ENCODE assay signal across 12 mouse cellular contexts in the genomic region with DNA sequence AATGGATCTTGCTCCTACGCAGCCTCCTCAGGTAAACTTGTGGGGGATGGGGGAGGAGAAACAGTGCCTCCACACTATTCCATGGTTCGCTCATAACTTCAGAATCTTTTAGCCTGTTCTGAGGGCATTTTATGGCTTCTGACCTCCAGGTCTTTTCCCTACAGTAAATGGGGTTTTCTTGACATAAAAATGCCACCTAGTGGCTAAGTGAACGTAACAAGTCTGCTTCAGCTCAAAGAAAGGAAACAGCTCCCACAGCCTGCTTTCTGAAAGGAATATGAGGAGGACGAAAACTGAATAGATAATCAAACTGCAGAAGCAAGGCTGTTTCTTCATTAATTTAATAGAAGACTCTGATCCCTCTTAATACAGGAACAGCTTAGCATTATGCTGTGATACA.
A peak's percentile ranks its signal among the peaks of the same experiment; 100 is the strongest.
DNase-seq lines count a peak whose midpoint lies in the region; ATAC-seq and TF ChIP-seq lines count a peak whose summit lies in the region.
"Had no signal": no experiment of that assay in that cellular context is flagged by ENCODE, and none has a peak within 500 bp of the region (broad histone marks: within the 10 kb centered on the region; RNA-seq: fewer than 3 reads in every experiment).

No protein-coding gene starts in this region.

- TF ChIP-seq RAD21 in CH12.LX (IDR thresholded peaks at IDR 0.05; ENCODE audit: low read depth, low read length) = peak; percentile 36

- H3K4me3 ChIP-seq in forebrain, postnatal 0 days (ENCODE audit: low read depth, low read length) = no peak overlapping the region
- no peak overlapping the region for H3K4me3 ChIP-seq in forebrain, embryonic 11.5 days (ENCODE audit: low read depth, low read length)
- H3K4me3 ChIP-seq in layer of hippocampus, adult 2 months = no peak overlapping the region
- H3K4me3 ChIP-seq in CH12.LX (replicated peaks in 1 of 3; ENCODE audit: low read depth in 2 of 3, low read length in 2 of 3, poor library complexity in 1 of 3) = no peak overlapping the region
- H3K4me3 ChIP-seq: hindbrain, embryonic 15.5 days; liver, embryonic 15.5 days had no signal

- no peak for ATAC-seq in forebrain, postnatal 0 days
- no peak for ATAC-seq in forebrain, embryonic 11.5 days (replicated peaks; ENCODE audit: low FRiP score)
- ATAC-seq in common myeloid progenitor, adult 5-6 weeks (replicated peaks; ENCODE audit: low read depth, poor library complexity, severe bottlenecking) = peak; percentile 72
- ATAC-seq in erythroid progenitor cell, adult 5-6 weeks (replicated peaks; ENCODE audit: low FRiP score, poor library complexity, severe bottlenecking) = no peak

- H3K9ac ChIP-seq in forebrain, postnatal 0 days = no peak overlapping the region
- no peak overlapping the region for H3K9ac ChIP-seq in forebrain, embryonic 11.5 days (ENCODE audit: low read length)
- H3K9ac ChIP-seq in CH12.LX (ENCODE audit: insufficient read depth, low read depth) = no peak overlapping the region
- H3K9ac ChIP-seq: hindbrain, embryonic 15.5 days; liver, embryonic 15.5 days had no signal

- no peak for TF ChIP-seq POLR2A in CH12.LX (IDR thresholded peaks at IDR 0.05; ENCODE audit: low read depth, low read length)

- no peaks in the 10 kb centered on the region for H3K27me3 ChIP-seq in forebrain, postnatal 0 days (ENCODE audit: insufficient read depth, low read length)
- H3K27me3 ChIP-seq in forebrain, embryonic 11.5 days (ENCODE audit: control insufficient read depth, insufficient read depth, low read length) = no peaks in the 10 kb centered on the region
- H3K27me3 ChIP-seq in CH12.LX (replicated peaks) = no peaks in the 10 kb centered on the region
- H3K27me3 ChIP-seq: hindbrain, embryonic 15.5 days; liver, embryonic 15.5 days; megakaryocyte, embryonic 14.5 days had no signal

- H3K4me1 ChIP-seq in forebrain, postnatal 0 days (ENCODE audit: insufficient read depth) = no peaks in the 10 kb centered on the region
- no peaks in the 10 kb centered on the region for H3K4me1 ChIP-seq in forebrain, embryonic 11.5 days (replicated peaks; ENCODE audit: control insufficient read depth, insufficient read depth, low read length)
- peaks cover 3 to 16% of the 10 kb centered on the region in 2 experiments for H3K4me1 ChIP-seq in CH12.LX (ENCODE audit: control insufficient read depth in 1 of 2, insufficient read depth in 2 of 2)
- H3K4me1 ChIP-seq: hindbrain, embryonic 15.5 days; megakaryocyte, embryonic 14.5 days had no signal

- DNase-seq in forebrain, postnatal 0 days = peak; percentile 35
- no peak for DNase-seq in forebrain, embryonic 11.5 days (ENCODE audit: low spot score)
- DNase-seq in layer of hippocampus, adult 2 months (ENCODE audit: low spot score in 2 of 2) = no peak
- DNase-seq in layer of hippocampus, adult 9-10 months (ENCODE audit: low spot score) = no peak
- peak; percentile 27 for DNase-seq in CH12.LX (ENCODE audit: extremely low read depth)
- DNase-seq in urinary bladder, postnatal 25 days (ENCODE audit: low spot score) = no peak

- WGBS in forebrain, postnatal 0 days = 55% methylated on average over 4 of the region's 4 CpGs
- 63% methylated on average over 4 of the region's 4 CpGs for WGBS in forebrain, embryonic 11.5 days

- H3K4me2 ChIP-seq in forebrain, postnatal 0 days (ENCODE audit: low read depth) = no peak overlapping the region
- no peak overlapping the region for H3K4me2 ChIP-seq in forebrain, embryonic 11.5 days (ENCODE audit: low read depth, low read length, severe bottlenecking)
- no peak overlapping the region for H3K4me2 ChIP-seq in CH12.LX (ENCODE audit: insufficient read depth, low read depth, poor library complexity, severe bottlenecking)
- H3K4me2 ChIP-seq: heart, embryonic 11.5 days; hindbrain, embryonic 15.5 days; liver, embryonic 15.5 days had no signal

- dilution Hi-C loops in CH12.LX (cut with MboI; ENCODE audit: extremely low pct_ligation_motif_present, extremely low pct_unique_long_range_greater_than_20kb, low sequenced_read_pairs) = no loop called here

- H3K27ac ChIP-seq in forebrain, postnatal 0 days (ENCODE audit: low read depth, low read length) = no peak overlapping the region
- H3K27ac ChIP-seq in forebrain, embryonic 11.5 days (ENCODE audit: low read depth, low read length) = no peak overlapping the region
- H3K27ac ChIP-seq in layer of hippocampus, adult 2 months = no peak overlapping the region
- no peak overlapping the region for H3K27ac ChIP-seq in CH12.LX (ENCODE audit: insufficient read depth, low read depth)
- H3K27ac ChIP-seq: hindbrain, embryonic 15.5 days; liver, embryonic 15.5 days had no signal

- in situ Hi-C loops in CH12.LX (cut with MboI; ENCODE audit: low pct_ligation_motif_present, low pct_unique_long_range_greater_than_20kb, low sequenced_read_pairs) = no loop called here

- peak; percentile 56 for TF ChIP-seq CTCF in forebrain, postnatal 0 days (IDR thresholded peaks at IDR 0.05; ENCODE audit: low read depth)
- TF ChIP-seq CTCF in layer of hippocampus, adult 2 months (conservative IDR thresholded peaks at IDR 0.05) = peak; percentile 75
- peak; percentile 33 to 65; a peak in 3 of 4 replicates for TF ChIP-seq CTCF in CH12.LX (conservative IDR thresholded peaks at IDR 0.05 in 1 of 2, IDR thresholded peaks at IDR 0.05 in 1 of 2; ENCODE audit: low read depth in 2 of 2, low read length in 2 of 2)

- TF ChIP-seq EP300 in CH12.LX (IDR thresholded peaks at IDR 0.05; ENCODE audit: low read length) = no peak

- no peaks in the 10 kb centered on the region for H3K9me3 ChIP-seq in forebrain, postnatal 0 days (ENCODE audit: low read length)
- no peaks in the 10 kb centered on the region for H3K9me3 ChIP-seq in forebrain, embryonic 11.5 days (ENCODE audit: control insufficient read depth, low read length)
- H3K9me3 ChIP-seq in CH12.LX (replicated peaks; ENCODE audit: low read length) = no peaks in the 10 kb centered on the region
- H3K9me3 ChIP-seq: hindbrain, embryonic 15.5 days; liver, embryonic 15.5 days had no signal

- H3K36me3 ChIP-seq in forebrain, postnatal 0 days (ENCODE audit: insufficient read depth) = no peaks in the 10 kb centered on the region
- H3K36me3 ChIP-seq in forebrain, embryonic 11.5 days (ENCODE audit: control insufficient read depth, insufficient read depth, low read length) = no peaks in the 10 kb centered on the region
- H3K36me3 ChIP-seq in CH12.LX (replicated peaks in 1 of 2; ENCODE audit: control insufficient read depth in 1 of 2, insufficient read depth in 1 of 2, low read length in 1 of 2) = no peaks in the 10 kb centered on the region
- H3K36me3 ChIP-seq: hindbrain, embryonic 15.5 days; liver, embryonic 15.5 days had no signal

- H3K79me2 ChIP-seq in CH12.LX (replicated peaks; ENCODE audit: control insufficient read depth, extremely low read depth, insufficient read depth, poor library complexity, severe bottlenecking) = no peaks in the 10 kb centered on the region

TF ChIP-seq in CH12.LX, 34 proteins besides CTCF, POLR2A, EP300 and RAD21:
- TF ChIP-seq SMC3 (IDR thresholded peaks at IDR 0.05; ENCODE audit: low read depth, low read length) (peak; percentile 37), CHD2 (IDR thresholded peaks at IDR 0.05; ENCODE audit: low read length) (no peak)
TF ChIP-seq in CH12.LX: peak in this region for 1.

Comparison
In these comparisons a context has a peak if more than half of its experiments do, and no peak if none do; other contexts are left out.
1. DNase-seq: peak in forebrain, postnatal 0 days (single experiment) and CH12.LX (single experiment); none in forebrain, embryonic 11.5 days (single experiment), layer of hippocampus, adult 2 months (0 of 2), layer of hippocampus, adult 9-10 months (single experiment) and urinary bladder, postnatal 25 days (single experiment).
2. Peak in every context shown above with its lines, with median percentiles within 50 percentile points of each other: CTCF ChIP-seq.